Mouse (Mus musculus): ENCODE data around the gene U90926. TPM values are rescaled to one million over a fixed set of nuclear protein-coding genes. Genes with fewer than 3 reads are reported as not detected.

The U90926 gene
- polyA plus RNA-seq (2012; rRNA removed) = not detected in 2 replicates

GRCm38 (mm10) chr5:92215308-92215707 is at the start of gene U90926:
Gene U90926, minus strand, starts transcription at chr5:92215408.

DNA sequence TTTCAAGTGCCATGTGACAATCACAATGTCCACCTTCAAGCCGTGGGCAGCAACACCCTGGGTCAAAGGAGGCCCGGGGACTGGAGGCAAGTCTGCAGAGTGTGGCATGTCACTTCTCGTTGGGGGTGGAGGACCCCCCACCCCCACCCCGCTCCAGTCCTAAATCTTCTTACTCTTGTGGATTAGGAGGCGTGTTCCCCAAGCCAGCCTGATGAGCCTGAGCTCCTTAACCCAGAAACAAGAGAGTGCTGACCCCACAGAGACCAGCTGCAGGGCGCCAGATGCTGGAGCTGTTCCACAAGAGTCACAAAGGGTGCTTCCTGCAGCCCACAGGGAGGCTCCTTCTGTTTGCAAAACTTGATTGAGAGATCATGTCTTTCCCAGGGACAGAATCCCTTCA is 41.0 kb upstream of the U90926 start, which contains the start of gene Ppef2:
Gene Ppef2 (minus strand): TSS at position 61 of the 400 bp plus-strand sequence.

Other genes with a start within 250 kb of the U90926 start
- 0.07 and 0.24 TPM in 2 replicates for gene Odaph, start 227.9 kb downstream of the U90926 start, polyA plus RNA-seq (2012; rRNA removed)
- 3.6 and 3.8 TPM in 2 replicates for gene Cdkl2, start 171.5 kb downstream of the U90926 start, polyA plus RNA-seq (2012; rRNA removed)
- 126 and 139 TPM in 2 replicates for gene G3bp2, start 131.7 kb downstream of the U90926 start, polyA plus RNA-seq (2012; rRNA removed)
- gene Uso1, start 77.5 kb downstream of the U90926 start, polyA plus RNA-seq (2012; rRNA removed) = 45.0 and 46.4 TPM in 2 replicates
- gene Ppef2, start 40.9 kb upstream of the U90926 start, polyA plus RNA-seq (2012; rRNA removed) = 0.80 and 0.96 TPM in 2 replicates
- gene Naaa, start 62.8 kb upstream of the U90926 start, polyA plus RNA-seq (2012; rRNA removed) = 13.2 and 15.2 TPM in 2 replicates
- gene Sdad1, start 95.1 kb upstream of the U90926 start, polyA plus RNA-seq (2012; rRNA removed) = 21.2 and 23.2 TPM in 2 replicates
- gene Cxcl9, start 112.7 kb upstream of the U90926 start, polyA plus RNA-seq (2012; rRNA removed) = 0.22 and 2.2 TPM in 2 replicates
- gene Art3, start 116.4 kb upstream of the U90926 start, polyA plus RNA-seq (2012; rRNA removed) = 4.6 and 5.1 TPM in 2 replicates
- gene Cxcl10, start 133.5 kb upstream of the U90926 start, polyA plus RNA-seq (2012; rRNA removed) = 10.4 and 31.7 TPM in 2 replicates
- gene Nup54, start 219.8 kb upstream of the U90926 start, polyA plus RNA-seq (2012; rRNA removed) = 62.5 and 71.3 TPM in 2 replicates